Comparison of ENCODE assay signal across 9 mouse cellular contexts in genomic region chr11:117975211-117975967, GRCm38 (mm10). TPM values are rescaled to one million over a fixed set of nuclear protein-coding genes. Genes with fewer than 3 reads are reported as not detected.
DNase-seq lines count a peak whose midpoint lies in the region; ATAC-seq lines count a peak whose summit lies in the region.
"Had no signal": no experiment of that assay in that cellular context is flagged by ENCODE, and none has a peak within 500 bp of the region (broad histone marks: within the 10 kb centered on the region; RNA-seq: fewer than 3 reads in every experiment).

No protein-coding gene starts in this region.

- peaks cover 14% of the 10 kb centered on the region for H3K27me3 ChIP-seq in liver, embryonic 11.5 days (replicated peaks; ENCODE audit: control insufficient read depth, insufficient read depth, low read length)
- H3K27me3 ChIP-seq in hindbrain, embryonic 14.5 days (ENCODE audit: control insufficient read depth, insufficient read depth, low read length) = no peaks in the 10 kb centered on the region
- no peaks in the 10 kb centered on the region for H3K27me3 ChIP-seq in neural tube, embryonic 14.5 days (ENCODE audit: control insufficient read depth, insufficient read depth, low read length)

- no peaks in the 10 kb centered on the region for H3K9me3 ChIP-seq in liver, embryonic 11.5 days (ENCODE audit: control insufficient read depth, low read length)
- no peaks in the 10 kb centered on the region for H3K9me3 ChIP-seq in hindbrain, embryonic 14.5 days (ENCODE audit: control insufficient read depth, low read length)
- no peaks in the 10 kb centered on the region for H3K9me3 ChIP-seq in neural tube, embryonic 14.5 days (ENCODE audit: control insufficient read depth, low read length)

- no peak for ATAC-seq in liver, embryonic 11.5 days (replicated peaks; ENCODE audit: low FRiP score)
- 0 out of 2 replicates have a peak, but pooled peaks have one; percentile 6 for ATAC-seq in hindbrain, embryonic 14.5 days (ENCODE audit: low FRiP score)
- ATAC-seq in neural tube, embryonic 14.5 days (ENCODE audit: low read depth) = no peak

- no peak overlapping the region for H3K4me3 ChIP-seq in liver, embryonic 11.5 days (ENCODE audit: low read depth, low read length)
- no peak overlapping the region for H3K4me3 ChIP-seq in hindbrain, embryonic 14.5 days (replicated peaks; ENCODE audit: low read length)
- no peak overlapping the region for H3K4me3 ChIP-seq in neural tube, embryonic 14.5 days (ENCODE audit: low read depth, low read length)

- peaks cover 21% of the 10 kb centered on the region for H3K4me1 ChIP-seq in liver, embryonic 11.5 days (replicated peaks; ENCODE audit: control insufficient read depth, insufficient read depth, low read length)
- peaks cover 22% of the 10 kb centered on the region for H3K4me1 ChIP-seq in hindbrain, embryonic 14.5 days (replicated peaks; ENCODE audit: control insufficient read depth, insufficient read depth, low read length)
- H3K4me1 ChIP-seq in neural tube, embryonic 14.5 days (ENCODE audit: control insufficient read depth, insufficient read depth, low read length) = peaks cover 9% of the 10 kb centered on the region; the same call in 1 of the 2 replicates

- H3K27ac ChIP-seq in liver, embryonic 11.5 days (ENCODE audit: low read depth, low read length) = 0 out of 2 replicates have a peak overlapping the region, but pooled peaks have one; percentile 43
- peak overlapping the region; percentile 77 for H3K27ac ChIP-seq in hindbrain, embryonic 14.5 days
- H3K27ac ChIP-seq in neural tube, embryonic 14.5 days (ENCODE audit: low read depth, low read length) = peak overlapping the region; percentile 44; the same call in 1 of the 2 replicates

- H3K36me3 ChIP-seq in liver, embryonic 11.5 days (ENCODE audit: control insufficient read depth, insufficient read depth, low read length) = no peaks in the 10 kb centered on the region
- no peaks in the 10 kb centered on the region for H3K36me3 ChIP-seq in hindbrain, embryonic 14.5 days (replicated peaks; ENCODE audit: control insufficient read depth, insufficient read depth)
- no peaks in the 10 kb centered on the region for H3K36me3 ChIP-seq in neural tube, embryonic 14.5 days (ENCODE audit: control insufficient read depth, insufficient read depth, low read length)

- no peak overlapping the region for H3K4me2 ChIP-seq in liver, embryonic 11.5 days
- no peak overlapping the region for H3K4me2 ChIP-seq in hindbrain, embryonic 14.5 days (replicated peaks)
- no peak overlapping the region for H3K4me2 ChIP-seq in neural tube, embryonic 14.5 days (ENCODE audit: low read depth, low read length)

- 0 out of 2 replicates have a peak overlapping the region, but pooled peaks have one; percentile 26 for H3K9ac ChIP-seq in liver, embryonic 11.5 days (ENCODE audit: low read depth, low read length)
- no peak overlapping the region for H3K9ac ChIP-seq in hindbrain, embryonic 14.5 days
- H3K9ac ChIP-seq in neural tube, embryonic 14.5 days (replicated peaks; ENCODE audit: low read depth, low read length) = no peak overlapping the region

- WGBS in liver, embryonic 11.5 days = 31% methylated on average over 18 of the region's 18 CpGs
- WGBS in hindbrain, embryonic 14.5 days = 4% methylated on average over 18 of the region's 18 CpGs
- 4% methylated on average over 18 of the region's 18 CpGs for WGBS in neural tube, embryonic 14.5 days

- DNase-seq in liver, embryonic 11.5 days (ENCODE audit: low spot score) = no peak
- DNase-seq in liver = no peak
- peak; percentile 84 for DNase-seq in embryo, embryonic 11 days
- DNase-seq in hindbrain, embryonic 14.5 days (ENCODE audit: low spot score) = no peak
- DNase-seq in gastrocnemius, postnatal 4 days (ENCODE audit: low spot score in 2 of 2) = no peak
- DNase-seq in cerebellum, adult 11 months = no peak
- no peak for DNase-seq in thymus, postnatal 0 days (ENCODE audit: low spot score)
- DNase-seq: adrenal gland, postnatal 10 days had no signal

RNA-seq across cellular contexts. Expression of gene Socs3, which starts 5.5 kb away (rescaled TPM):
- polyA plus RNA-seq in liver, embryonic 11.5 days (2014; fragmentation: Nextera tagmentation; extraction: Ambion mirVana) = 3.7 and 4.6 TPM in 2 replicates
- 2.9 and 3.0 TPM in 2 replicates for polyA plus RNA-seq in hindbrain, embryonic 14.5 days (2014; fragmentation: Nextera tagmentation; extraction: Ambion mirVana)
- 2.2 and 5.1 TPM in 2 replicates for polyA plus RNA-seq in neural tube, embryonic 14.5 days (2014; fragmentation: Nextera tagmentation; extraction: Ambion mirVana)
- 10 to 100 TPM; 14.0 to 14.8 TPM for total RNA-seq in gastrocnemius, postnatal 4 days (2021)
- 25.8 and 26.7 TPM in 2 replicates for polyA plus RNA-seq in thymus, postnatal 0 days (2015; fragmentation: Nextera tagmentation; extraction: Ambion mirVana)

RNA-seq across cellular contexts. Expression of gene Pgs1, which starts 10.7 kb away (rescaled TPM):
- polyA plus RNA-seq in liver, embryonic 11.5 days (2014; fragmentation: Nextera tagmentation; extraction: Ambion mirVana) = 31.5 and 31.9 TPM in 2 replicates
- 48.1 and 56.4 TPM in 2 replicates for polyA plus RNA-seq in hindbrain, embryonic 14.5 days (2014; fragmentation: Nextera tagmentation; extraction: Ambion mirVana)
- 49.9 and 52.6 TPM in 2 replicates for polyA plus RNA-seq in neural tube, embryonic 14.5 days (2014; fragmentation: Nextera tagmentation; extraction: Ambion mirVana)
- 10 to 100 TPM; 21.6 to 24.6 TPM for total RNA-seq in gastrocnemius, postnatal 4 days (2021)
- polyA plus RNA-seq in thymus, postnatal 0 days (2015; fragmentation: Nextera tagmentation; extraction: Ambion mirVana) = 54.8 and 55.6 TPM in 2 replicates
